Mouse (Mus musculus) ovary, adult 2 months (tissue): ENCODE results near the gene Cyp2b10. TPM values are rescaled to one million over a fixed set of nuclear protein-coding genes. Genes with fewer than 3 reads are reported as not detected.

ENCODE experiments used
- polyA plus RNA-seq: library from polyadenylated mRNA; depleted of rRNA; stranded (reverse); fragments of >200 nt; gene quantifications from 2 replicates; pipeline ENCODE4 v1.2.3, GENCODE M21; 2012; rRNA removed

Gene Cyp2b10
- 3.0 and 3.1 TPM in 2 replicates for polyA plus RNA-seq

GRCm38 (mm10) chr7:25897411-25897810 is at the start of gene Cyp2b10:
TSS of gene Cyp2b10 (plus strand) at chr7:25897620.

Other genes with a start within 250 kb of the Cyp2b10 start
- gene Bckdha, start 238.6 kb upstream of the Cyp2b10 start, polyA plus RNA-seq, result 255 and 263 TPM in 2 replicates
- 97.4 and 109 TPM in 2 replicates for gene Exosc5, start 238.5 kb upstream of the Cyp2b10 start, polyA plus RNA-seq
- 0.86 and 1.2 TPM in 2 replicates for gene Tmem91, start 222.5 kb upstream of the Cyp2b10 start, polyA plus RNA-seq
- gene B9d2, start 216.8 kb upstream of the Cyp2b10 start, polyA plus RNA-seq, result 99.9 and 100 TPM in 2 replicates
- gene Tgfb1, start 210.6 kb upstream of the Cyp2b10 start, polyA plus RNA-seq, result 48.5 and 56.7 TPM in 2 replicates
- gene Ccdc97, start 178.5 kb upstream of the Cyp2b10 start, polyA plus RNA-seq, result 117 and 135 TPM in 2 replicates
- 58.3 and 68.0 TPM in 2 replicates for gene Hnrnpul1, start 142.9 kb upstream of the Cyp2b10 start, polyA plus RNA-seq
- 164 TPM in 2 replicates for gene Axl, start 108.9 kb upstream of the Cyp2b10 start, polyA plus RNA-seq
- gene Cyp2s1, start 80.7 kb upstream of the Cyp2b10 start, polyA plus RNA-seq, result 62.2 and 102 TPM in 2 replicates
- gene Cyp2b13, start 163.9 kb downstream of the Cyp2b10 start, polyA plus RNA-seq, result 0.15 TPM in 1 of 2 replicates, not detected in the other